Mouse (Mus musculus): ENCODE data around the gene Lhb. TPM values are rescaled to one million over a fixed set of nuclear protein-coding genes. Genes with fewer than 3 reads are reported as not detected.

Gene Lhb
- polyA plus RNA-seq, 1 experiment = 0.14 TPM

DNA sequence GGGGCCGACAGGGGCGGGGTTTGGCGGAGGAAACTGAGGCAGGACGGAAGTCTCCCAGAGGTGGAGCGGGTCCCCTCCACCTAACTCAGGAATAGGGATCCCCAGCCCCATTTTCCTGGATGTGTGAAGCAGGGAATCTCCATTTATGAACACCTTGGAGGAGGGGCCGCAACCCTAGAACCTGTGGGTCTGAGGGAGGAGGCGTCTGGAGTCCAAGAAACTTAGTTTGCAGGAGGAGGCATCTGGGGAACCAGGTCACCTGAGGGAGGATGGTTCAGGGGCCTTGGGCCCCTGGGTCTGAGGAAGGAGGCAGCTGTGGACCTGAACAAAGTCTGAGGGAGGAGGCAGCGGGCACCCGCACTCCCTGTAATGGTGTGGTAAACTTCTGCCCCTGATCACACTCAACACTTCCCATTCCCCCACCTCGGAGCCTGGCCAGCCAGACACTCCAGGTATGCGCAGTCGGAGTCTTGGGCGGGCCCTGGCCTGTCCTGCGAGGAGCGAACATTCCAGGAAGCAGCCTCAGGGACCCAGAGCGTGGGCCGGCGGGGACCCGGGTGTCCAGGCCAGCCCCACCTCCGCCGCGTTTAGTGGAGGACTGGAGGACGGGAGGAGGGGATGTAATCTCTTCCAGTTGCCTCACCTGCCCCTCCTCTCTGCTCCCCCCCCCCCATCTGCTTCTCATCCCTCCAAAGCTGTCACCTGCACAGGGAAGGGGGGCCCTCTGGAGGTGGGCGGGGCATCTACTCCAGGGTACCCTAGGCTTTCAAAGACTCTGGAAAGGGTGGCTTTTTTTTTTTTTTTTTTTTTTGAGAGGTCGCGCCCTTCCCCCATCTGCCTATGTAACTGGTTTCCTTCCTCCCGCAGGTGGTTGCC is 6.5 kb upstream of the Lhb start:
- DNase-seq (ENCODE audit: low spot score) = no peak

DNA sequence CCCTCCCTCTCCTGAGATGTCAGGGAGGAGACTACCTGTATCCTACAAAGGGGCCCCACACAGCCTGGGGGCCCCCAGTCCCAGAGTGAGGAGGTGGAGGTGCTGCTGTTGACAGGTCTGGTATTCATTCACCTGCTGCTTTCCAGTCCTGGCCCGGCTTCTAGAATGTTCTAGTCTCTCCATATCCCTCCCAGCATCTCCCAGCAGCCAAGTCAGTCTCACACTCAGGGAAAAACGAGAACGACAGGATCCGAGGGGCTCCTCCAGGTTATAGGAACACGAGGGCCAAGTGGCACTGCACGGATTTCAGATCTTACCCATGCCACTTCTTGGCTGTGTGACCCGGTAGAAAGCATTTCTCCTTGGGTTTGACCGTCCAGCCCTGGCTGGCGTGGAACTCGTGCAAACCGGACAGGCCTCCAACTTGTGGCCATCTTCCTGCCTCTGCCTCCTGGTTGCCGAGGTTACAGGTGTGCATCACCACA is 5.8 kb upstream of the Lhb start:
- DNase-seq (ENCODE audit: low spot score) = no peak

DNA sequence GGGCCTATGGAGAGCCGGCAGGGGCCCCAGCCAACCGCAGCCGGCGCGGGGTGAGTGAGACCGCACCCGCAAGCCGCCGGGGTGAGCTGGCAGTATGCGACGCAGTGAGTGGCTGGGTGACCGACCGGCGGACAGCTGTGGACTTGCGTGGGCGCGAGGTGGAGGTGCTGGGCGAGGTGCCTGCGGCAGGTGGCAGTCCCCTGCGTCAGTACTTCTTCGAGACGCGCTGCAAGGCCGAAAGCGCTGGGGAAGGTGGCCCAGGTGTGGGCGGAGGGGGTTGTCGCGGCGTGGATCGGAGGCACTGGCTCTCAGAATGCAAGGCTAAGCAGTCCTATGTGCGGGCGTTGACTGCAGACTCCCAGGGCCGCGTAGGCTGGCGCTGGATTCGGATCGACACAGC is 5.0 kb upstream of the Lhb start:
- DNase-seq (ENCODE audit: low spot score) = no peak

DNA sequence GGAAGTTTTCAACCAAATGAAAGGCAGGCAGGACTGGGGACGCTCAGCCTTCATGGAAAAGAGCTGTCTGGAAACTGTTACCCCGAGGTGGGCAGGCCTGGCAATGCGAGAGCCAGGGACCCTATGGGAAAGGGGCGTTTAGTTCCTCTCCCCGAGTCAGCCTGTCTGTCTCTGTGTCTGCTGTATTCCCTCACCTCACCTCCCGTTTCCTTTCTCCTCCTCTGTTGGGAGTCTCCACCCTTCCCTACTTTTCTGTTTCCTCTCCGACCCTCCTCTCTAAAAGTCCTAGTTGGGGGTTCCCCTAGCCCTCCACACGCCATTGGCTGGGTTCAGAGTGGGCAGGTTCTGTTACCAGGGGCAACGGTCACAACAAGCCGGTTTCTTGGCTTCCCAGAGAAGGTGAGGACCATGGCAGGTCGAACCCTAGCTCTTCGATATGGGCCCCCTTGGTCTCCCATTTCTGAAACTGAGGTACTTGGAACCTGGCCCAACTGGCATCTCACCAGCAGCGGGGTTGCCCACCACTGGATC is 2.6 kb upstream of the Lhb start:
- no peak for DNase-seq (ENCODE audit: low spot score)

DNA sequence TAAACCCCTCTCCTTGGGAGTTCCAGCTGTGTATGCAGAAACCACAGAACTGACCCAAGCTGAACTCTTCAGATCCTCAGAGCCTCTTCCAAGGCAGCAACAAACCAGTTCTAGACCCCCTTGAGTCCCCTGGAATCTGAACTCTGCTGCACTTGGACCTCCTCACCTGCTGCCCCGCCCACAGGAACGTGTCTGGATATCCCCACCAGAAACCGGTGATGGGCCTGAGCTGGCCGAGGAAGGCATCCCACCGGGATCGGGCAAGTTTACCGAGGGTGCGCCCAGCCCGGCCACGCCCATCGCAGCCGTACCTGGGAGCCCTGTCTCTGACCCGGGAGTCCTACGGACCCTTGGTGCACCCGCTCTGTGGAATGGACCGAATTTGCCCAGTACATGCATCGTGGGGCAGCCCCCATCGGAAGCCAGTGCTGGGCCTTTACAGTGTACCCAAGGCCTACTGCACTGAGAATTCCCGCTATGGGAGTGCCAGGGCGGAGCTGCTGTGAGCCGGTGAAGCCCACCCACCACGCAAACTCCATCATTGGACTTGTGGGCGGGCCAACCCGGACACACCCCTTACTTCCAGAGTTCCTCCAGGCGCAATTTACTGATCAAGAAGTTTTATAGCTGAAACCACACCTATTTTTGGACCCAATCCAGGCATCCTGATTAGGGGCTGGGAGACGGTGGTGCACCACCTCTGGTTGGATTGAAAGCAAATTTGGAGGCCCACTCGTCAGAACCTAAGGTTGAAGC is 583 bp upstream of the Lhb start:
- DNase-seq (ENCODE audit: low spot score) = no peak

DNA sequence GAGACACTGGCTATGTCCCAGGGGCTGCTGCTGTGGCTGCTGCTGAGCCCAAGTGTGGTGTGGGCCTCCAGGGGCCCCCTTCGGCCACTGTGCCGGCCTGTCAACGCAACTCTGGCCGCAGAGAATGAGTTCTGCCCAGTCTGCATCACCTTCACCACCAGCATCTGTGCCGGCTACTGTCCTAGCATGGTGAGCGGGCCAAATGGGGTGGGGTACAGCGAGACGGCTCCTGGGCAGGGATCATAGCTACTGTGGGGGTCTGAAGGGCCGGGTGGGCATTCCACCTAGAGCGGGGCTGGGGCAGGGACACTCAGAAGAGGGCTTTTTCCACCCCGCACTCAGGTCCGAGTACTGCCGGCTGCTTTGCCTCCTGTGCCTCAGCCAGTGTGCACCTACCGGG is 574 bp downstream of the Lhb start:
- no peak for DNase-seq (ENCODE audit: low spot score)

DNA sequence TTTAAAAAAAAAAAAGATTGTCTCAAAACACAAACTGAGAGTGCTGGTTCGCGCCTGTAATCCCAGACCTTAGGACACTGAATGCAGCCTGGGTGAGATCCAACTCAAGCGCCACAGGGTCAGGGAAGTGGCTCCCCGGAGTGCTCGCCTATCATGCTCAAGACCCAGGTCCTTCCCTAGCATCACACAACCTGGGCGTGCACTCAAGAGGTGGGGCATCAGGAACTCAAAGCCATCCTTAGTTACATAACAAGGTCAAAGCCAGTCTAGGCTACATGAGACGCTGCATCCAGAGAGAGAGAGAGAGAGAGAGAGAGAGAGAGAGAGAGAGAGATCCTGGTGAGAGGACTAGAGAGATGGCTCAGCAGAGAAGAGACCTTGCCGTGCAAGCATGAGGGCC is 5.9 kb downstream of the Lhb start:
- no peak for DNase-seq (ENCODE audit: low spot score)

DNA sequence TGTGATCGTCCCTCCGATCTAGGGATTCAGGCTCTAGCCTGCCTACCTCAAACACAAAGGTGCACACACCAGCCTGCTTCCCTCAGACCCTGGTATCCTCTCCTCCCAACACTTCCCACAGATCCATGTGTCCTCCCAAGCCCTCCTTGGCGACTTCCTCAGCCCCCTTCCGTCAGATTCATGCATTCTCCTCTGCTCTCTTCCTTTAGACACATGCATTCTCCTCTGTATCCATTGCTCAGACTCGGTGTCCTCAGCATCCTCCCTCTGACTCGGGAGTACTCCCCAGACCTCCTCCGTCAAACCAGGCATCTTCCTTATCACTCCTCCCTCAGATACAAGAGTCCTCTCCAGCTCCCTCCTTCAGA is 13.2 kb downstream of the Lhb start:
- no peak for DNase-seq (ENCODE audit: low spot score)

DNA sequence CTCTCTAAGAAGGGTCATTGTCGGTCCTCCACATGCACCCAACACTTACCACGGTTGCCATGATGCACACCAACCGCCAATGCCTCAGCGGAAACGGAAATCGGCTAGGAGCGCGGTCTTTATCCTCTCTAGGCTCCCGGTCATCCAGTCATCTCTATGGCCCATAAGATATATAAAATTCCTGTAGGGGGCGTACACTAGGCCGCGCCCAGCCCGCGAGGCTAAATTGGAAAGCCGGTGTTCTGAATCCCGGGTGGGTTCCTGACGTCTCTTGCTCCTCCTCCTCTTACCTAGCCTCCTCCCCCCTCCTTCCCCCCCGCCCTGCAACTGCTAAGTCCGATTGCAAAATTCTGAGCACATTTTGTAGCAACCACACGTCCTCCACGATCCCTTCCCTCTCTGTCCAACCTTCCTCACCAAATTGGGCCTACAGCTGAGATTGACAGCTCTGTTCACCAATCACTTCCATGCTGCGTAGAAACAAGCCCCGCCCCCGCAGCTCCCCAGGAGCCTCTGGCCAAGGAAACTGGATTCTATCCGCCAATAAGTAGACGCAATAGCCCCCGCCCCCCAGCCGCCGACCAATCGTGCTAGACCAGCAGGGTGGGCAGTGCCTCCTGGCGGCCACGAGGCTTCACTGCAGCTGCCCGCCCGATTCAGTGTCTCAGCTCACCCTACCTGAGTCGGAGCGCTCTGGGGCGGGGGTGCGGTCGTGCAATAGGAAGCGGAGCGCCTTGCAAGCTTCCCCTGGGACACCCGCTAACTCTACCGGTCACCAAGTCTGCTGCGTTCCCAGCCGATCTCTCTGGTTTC is 13.8 kb downstream of the Lhb start, which contains the start of gene Gys1:
Gys1 (plus strand) TSS at position 642 of the 813 bp plus-strand sequence.
- peak; percentile 98 for DNase-seq (ENCODE audit: low spot score)

DNA sequence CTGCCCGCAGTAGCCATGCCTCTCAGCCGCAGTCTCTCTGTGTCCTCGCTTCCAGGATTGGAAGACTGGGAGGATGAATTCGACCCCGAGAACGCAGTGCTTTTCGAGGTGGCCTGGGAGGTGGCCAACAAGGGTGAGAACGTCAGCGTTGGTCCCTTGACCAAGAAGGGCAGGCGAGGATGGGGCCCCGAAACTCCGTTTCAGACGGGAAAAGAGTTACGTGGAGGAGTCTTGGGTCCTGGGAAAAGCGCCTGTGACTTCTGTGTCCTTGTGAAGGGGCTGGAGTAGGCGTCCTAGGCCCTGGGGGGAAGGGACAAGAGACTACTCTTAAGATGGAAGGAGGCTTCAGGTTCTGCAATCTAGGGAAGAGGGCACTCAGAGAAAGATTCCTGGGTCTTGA is 14.4 kb downstream of the Lhb start:
- no peak for DNase-seq (ENCODE audit: low spot score)

DNA sequence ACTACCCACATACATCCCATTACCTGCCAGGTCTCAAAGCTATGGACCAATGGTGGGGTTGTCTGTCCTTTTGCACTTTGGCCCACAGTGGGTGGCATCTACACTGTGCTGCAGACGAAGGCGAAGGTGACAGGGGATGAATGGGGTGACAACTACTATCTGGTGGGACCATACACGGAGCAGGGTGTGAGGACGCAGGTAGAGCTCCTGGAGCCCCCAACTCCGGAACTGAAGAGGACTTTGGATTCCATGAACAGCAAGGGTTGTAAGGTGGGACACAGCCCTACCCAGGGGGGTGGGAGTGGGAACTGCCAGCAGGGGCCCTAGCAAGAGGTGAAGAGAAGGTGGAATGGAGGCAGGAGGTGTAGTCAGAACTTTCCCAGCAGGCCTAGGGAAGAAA is 15.8 kb downstream of the Lhb start:
- no peak for DNase-seq (ENCODE audit: low spot score)

DNA sequence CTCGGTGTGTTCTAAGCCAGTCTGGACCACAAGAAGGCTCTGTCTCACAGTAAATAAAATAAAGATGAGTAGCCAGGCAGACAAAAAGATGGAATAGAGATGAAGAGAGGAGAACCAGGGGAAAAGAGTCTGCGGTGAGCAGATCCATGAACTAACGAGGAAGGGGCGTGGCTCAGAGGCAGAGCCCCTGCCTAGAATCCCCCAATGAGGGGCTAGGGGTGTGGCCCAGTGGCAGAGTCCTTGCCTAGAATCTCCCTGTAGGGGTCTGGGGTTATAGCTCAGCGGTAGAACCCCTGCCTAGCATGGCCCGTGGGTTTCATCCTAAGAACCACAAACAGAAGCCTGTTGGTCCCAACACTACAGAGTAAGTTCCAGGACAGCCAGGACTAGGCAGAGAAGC is 16.4 kb downstream of the Lhb start:
- no peak for DNase-seq (ENCODE audit: low spot score)

DNA sequence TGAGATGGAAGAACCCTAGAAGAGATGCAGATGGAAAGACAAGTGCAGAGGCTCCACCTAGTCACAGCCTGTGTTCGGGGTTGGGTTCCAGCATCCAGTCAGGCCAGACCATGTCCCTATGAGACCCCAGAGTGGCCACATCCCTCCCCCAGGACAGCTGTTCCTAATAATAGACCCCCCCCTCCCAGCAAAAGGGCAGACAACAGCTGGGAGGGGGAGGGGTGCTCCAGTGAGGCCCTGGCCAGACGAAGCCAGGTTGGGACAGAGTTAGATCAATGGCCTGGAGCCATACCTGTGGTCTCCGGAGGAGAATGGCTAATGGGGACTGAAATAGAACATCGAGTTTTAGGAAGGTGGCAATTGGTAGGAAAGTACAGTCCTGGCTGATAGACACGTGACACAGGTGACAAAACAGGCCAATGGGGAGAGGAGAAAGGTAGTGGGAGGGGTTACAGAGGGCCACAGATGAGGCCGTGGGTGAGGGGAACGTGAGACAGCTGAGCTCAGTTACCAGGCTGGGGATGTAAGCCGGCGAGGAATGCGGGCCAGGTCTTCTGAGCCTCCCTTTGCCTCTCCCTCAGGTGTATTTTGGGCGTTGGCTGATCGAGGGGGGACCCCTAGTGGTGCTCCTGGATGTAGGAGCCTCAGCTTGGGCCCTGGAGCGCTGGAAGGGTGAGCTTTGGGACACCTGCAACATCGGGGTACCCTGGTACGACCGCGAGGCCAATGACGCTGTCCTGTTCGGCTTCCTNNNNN is 17.1 kb downstream of the Lhb start, which contains the start of gene Ruvbl2:
Ruvbl2 (minus strand) TSS at position 576 of the 756 bp plus-strand sequence.
- DNase-seq (ENCODE audit: low spot score) = no peak

DNA sequence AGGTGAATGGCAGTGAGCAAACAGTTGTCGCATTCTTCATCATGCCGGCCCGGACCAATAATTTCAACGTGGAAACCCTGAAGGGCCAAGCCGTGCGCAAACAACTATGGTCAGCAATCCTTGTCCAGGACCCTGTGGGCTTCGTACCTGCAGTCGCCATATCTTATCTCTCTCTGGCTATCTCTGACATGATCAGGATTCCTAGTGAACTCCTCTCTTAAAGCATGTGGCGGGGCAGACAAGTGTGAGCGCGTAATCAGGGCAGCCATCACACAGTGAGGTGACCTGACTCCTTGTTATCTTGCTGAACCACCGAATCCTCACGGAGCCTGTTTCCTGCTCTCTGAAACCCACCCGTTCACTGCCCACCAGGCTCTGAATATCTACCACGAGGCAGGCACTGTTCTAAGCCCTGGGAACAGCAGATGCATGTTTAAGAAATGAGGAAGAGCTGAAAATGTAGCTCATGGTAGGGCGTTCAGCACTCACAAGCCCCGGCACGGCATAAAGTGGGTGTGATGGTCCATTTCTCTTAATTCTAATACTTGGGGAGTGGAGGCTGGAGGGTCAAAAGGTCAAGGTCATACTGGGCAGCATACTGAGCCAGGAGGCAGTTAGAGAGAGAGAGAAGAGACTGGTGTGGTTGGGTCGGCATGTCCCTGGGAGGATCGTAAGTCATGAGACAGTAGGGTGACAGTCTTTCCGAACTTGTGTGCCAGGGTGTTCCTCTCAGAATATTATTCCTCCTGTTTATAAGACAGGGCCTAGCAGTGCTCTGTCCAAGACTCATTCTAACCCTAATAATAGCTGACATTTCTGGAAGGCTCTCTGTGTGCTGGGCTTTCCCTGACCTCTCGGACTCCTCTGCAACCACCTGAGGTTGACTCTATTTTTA is 23.2 kb downstream of the Lhb start:
- DNase-seq (ENCODE audit: low spot score) = no peak

DNA sequence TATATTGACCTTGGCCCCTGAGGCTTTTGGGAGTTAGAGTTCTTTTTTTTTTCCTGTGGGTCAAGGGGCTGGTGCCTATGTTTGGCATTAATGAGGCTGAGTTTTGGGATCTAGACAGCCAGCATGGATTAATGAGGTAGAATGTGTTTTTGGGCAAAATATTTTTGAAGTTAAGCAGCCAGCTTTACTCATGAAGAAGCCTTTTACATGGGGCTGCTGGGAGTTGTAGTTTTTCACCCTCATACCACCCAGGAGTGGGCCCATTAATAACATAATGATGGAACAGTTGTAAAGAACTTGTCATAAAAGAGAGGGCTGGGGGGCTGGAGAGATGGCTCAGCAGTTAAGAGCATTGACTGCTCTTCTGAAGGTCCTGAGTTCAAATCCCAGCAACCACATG is 26.0 kb downstream of the Lhb start:
- no peak for DNase-seq (ENCODE audit: low spot score)

DNA sequence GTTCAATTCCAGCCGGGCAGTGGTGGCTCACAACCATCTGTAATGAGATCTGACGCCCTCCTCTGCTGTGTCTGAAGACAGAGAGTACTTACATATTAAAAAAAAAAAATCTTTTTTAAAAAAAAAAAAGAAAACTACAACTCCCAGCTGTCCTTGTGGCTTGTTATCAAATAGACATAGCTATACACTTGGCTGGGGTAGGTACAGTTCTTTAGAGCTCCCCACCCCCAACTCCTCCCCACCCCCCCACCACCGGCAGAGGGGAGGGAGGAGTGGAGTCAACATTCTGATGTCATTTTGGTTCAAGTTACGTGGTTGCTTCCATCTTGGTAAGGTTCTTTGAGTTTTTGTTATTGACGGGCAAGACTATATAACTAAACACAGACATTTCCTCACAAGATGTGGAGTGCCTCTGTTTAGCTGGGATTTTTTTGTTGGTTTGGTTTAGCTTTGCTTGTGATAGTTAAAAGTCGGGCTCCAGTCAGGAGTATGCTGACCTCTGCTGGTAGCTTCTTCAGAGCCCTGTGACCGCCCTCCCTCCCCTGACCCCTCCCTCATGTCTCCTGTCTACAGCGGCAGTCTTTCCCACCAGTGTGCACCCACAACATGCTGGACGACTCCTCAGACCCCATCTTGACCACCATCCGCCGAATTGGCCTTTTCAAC is 26.8 kb downstream of the Lhb start:
- no peak for DNase-seq (ENCODE audit: low spot score)

DNA sequence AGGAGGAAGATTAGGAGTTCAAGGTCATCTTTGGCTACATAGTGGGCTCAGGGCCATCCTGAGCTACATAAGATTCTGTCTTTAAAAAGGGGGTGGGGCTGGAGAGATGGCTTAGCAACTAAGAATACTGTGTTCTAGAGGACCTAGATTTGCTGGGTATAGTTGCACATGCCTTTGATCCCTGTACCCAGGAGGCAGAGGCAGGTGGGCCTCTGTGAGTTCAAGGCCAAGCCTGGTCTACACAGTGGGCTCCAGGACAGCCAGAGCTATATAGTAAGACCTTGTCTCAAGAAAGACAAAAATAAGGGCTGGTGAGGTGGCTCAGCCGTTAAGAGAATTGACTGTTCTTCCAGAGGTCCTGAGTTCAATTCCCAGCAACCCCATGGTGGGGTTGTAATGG is 29.4 kb downstream of the Lhb start:
- DNase-seq (ENCODE audit: low spot score) = no peak

DNA sequence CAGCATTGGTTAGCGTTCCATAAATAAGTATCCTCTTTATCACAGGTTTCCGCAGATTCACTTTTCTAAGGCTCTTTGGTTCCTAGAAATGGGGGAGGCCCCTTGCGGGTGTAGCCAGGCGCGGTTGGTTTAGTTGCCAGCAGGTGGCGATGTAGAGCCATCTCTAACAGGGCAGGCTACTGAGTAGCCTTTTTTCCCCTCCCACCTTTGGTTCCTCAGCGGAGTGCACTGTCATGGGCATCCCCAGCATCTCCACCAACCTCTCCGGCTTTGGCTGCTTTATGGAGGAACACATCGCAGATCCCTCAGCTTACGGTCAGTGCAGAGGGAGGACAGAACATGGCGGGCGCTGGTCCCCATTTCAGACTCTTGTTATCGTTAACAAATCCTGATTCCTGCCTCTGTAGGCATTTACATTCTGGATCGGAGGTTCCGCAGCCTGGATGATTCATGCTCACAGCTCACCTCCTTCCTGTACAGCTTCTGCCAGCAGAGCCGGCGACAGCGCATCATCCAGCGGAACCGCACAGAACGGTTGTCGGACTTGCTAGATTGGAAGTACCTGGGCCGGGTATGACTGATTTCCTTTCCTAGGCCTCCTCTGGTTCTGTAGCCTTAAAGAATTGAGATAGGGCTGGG is 30.8 kb downstream of the Lhb start:
- DNase-seq (ENCODE audit: low spot score) = no peak

DNA sequence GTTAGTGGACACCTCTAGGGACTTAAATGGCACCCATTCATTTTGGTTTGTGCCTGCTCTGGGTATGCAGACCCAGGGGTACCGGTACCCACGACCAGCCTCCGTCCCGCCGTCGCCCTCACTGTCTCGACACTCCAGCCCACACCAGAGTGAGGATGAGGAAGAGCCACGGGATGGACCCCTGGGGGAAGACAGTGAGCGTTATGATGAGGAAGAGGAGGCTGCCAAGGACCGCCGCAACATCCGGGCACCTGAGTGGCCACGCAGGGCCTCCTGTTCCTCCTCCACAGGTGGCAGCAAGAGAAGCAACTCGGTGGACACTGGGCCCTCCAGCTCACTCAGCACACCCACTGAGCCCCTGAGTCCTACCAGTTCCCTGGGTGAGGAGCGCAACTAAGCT is 34.4 kb downstream of the Lhb start:
- no peak for DNase-seq (ENCODE audit: low spot score)

Data from urinary bladder, adult 2 months (tissue).